Mouse (Mus musculus) G1E (cell line): ENCODE measurements around the gene Tfcp2. TPM values are rescaled to one million over a fixed set of nuclear protein-coding genes. Genes with fewer than 3 reads are reported as not detected.
"Not testable (repeated sequence)": the region's sequence is repeated elsewhere in the genome, so short reads cannot be mapped to it uniquely, and the experiment has no call there.

Experiments
- ATAC-seq: 2 replicates; pipeline ENCODE4 v1.8.0; 2016; ENCODE audit warnings: mild to moderate bottlenecking; ENCODE audit not compliant: insufficient number of reproducible peaks, poor library complexity, low FRiP score, severe bottlenecking; ENCODE audit errors: extremely low read depth
- DNase-seq: peaks from one replicate; pipeline ENCODE4 v3.0.0; 2012; ENCODE audit warnings: low spot score
- H3K27me3 ChIP-seq: 2 replicates; pipeline ENCODE4 v1.6.1; 2012; ENCODE audit warnings: mild to moderate bottlenecking, low read length, inconsistent platforms; ENCODE audit not compliant: insufficient read depth
- H3K36me3 ChIP-seq: replicated peaks from 2 replicates; pipeline ENCODE3; 2012; ENCODE audit warnings: mild to moderate bottlenecking, inconsistent platforms
- H3K4me1 ChIP-seq: 2 replicates; pipeline ENCODE4 v1.6.1; 2012; ENCODE audit warnings: low read depth, low read length, inconsistent platforms, mixed read lengths; ENCODE audit not compliant: insufficient read depth
- H3K4me3 ChIP-seq: 2 replicates; pipeline ENCODE4 v1.5.1; 2012; ENCODE audit warnings: low read depth, mild to moderate bottlenecking, inconsistent platforms, low read length, moderate library complexity, mixed read lengths
- H3K9me3 ChIP-seq: replicated peaks from 2 replicates; pipeline ENCODE4 v1.6.1; 2012; ENCODE audit warnings: inconsistent platforms
- CTCF ChIP-seq: IDR thresholded peaks from 2 replicates; pipeline ENCODE4 v1.5.1; 2012; ENCODE audit warnings: low read depth, low read length, inconsistent platforms, mixed read lengths
- GATA1 ChIP-seq: IDR thresholded peaks from 2 replicates; pipeline ENCODE4 v1.6.1; 2012; ENCODE audit warnings: borderline replicate concordance, low read length, inconsistent platforms, mixed read lengths
- GATA2 ChIP-seq: IDR thresholded peaks from 2 replicates; pipeline ENCODE4 v1.6.1; 2012; ENCODE audit warnings: low read depth, low read length, inconsistent platforms, borderline replicate concordance
- POLR2AphosphoS5 ChIP-seq: IDR thresholded peaks from 2 replicates; pipeline ENCODE4 v1.6.1; 2012; ENCODE audit warnings: low read depth, low read length, inconsistent platforms; ENCODE audit not compliant: insufficient replicate concordance
- TAL1 ChIP-seq: conservative IDR thresholded peaks from 2 replicates; pipeline ENCODE4 v1.6.1; 2012; ENCODE audit warnings: low read depth, low read length, inconsistent platforms, mixed read lengths
- polyA plus RNA-seq: library from polyadenylated mRNA; stranded (reverse); fragments of >175 nt; gene quantifications from 2 replicates; pipeline ENCODE4 v1.2.3, GENCODE M21; 2012
- total RNA-seq, 2 experiments: library from RNA; stranded (forward) in 1 of 2; stranded (reverse) in 1 of 2; fragments of 200-1000 nt in 1 of 2; fragments of >200 nt in 1 of 2; fragmentation: Nextera tagmentation in 1 of 2; gene quantifications; 2 replicates each; pipeline ENCODE4 v1.2.3; 2014 to 2017

Gene Tfcp2
- total and polyA plus RNA-seq, 3 experiments = 3.9 to 16.0 (median 10.9) TPM

DNA sequence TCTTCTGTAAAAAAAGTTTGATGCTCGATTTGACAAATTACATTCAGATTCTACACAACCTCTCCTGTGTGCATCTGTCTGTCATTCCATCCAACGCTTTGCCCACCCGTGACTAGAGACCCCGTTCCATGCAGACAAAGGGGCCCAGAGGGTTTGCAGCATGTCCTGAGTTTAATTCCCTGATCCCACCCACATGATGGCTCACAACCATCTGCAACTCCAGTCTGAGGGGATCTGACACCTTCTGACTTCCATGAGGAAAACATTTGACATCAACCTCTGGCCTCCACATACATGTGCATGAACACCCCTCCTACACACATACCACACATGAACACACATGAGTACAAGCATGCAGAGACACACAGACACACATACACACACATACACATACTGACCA is 10.4 kb downstream of the Tfcp2 start:
- TF ChIP-seq GATA2 = no peak
- no peak for TF ChIP-seq TAL1
- TF ChIP-seq CTCF = no peak
- TF ChIP-seq GATA1 = no peak
- TF ChIP-seq POLR2AphosphoS5 = no peak
- no peak for ATAC-seq
- no peak overlapping the region for H3K4me3 ChIP-seq
- no peaks in the 10 kb centered on the region for H3K4me1 ChIP-seq
- peaks cover 11% of the 10 kb centered on the region for H3K36me3 ChIP-seq
- no peak for DNase-seq
- peaks cover 8% of the 10 kb centered on the region for H3K9me3 ChIP-seq
- H3K27me3 ChIP-seq = no peaks in the 10 kb centered on the region

DNA sequence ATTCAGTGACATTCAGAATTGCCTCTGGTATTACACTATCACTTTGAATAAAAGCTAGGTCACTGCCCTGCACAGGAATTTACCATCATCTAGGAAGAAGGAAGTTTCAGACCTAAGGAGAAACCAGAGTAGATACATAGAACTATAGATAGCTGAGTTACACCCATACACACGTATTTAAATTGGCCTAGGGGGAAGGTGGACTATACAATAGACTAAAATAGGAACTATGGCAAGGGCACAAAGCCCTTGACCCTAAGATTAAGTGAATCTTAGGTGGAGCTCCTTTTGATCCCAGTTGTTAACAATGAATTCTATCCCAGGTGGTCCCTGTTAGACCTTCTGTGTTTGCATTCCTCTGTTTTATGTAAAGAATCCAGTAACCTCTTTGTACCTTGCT is 10.8 kb downstream of the Tfcp2 start:
- ATAC-seq, H3K4me1 ChIP-seq, H3K9me3 ChIP-seq, H3K4me3 ChIP-seq, DNase-seq, H3K27me3 ChIP-seq: not testable (repeated sequence)
- H3K36me3 ChIP-seq = peaks cover 13% of the 10 kb centered on the region

DNA sequence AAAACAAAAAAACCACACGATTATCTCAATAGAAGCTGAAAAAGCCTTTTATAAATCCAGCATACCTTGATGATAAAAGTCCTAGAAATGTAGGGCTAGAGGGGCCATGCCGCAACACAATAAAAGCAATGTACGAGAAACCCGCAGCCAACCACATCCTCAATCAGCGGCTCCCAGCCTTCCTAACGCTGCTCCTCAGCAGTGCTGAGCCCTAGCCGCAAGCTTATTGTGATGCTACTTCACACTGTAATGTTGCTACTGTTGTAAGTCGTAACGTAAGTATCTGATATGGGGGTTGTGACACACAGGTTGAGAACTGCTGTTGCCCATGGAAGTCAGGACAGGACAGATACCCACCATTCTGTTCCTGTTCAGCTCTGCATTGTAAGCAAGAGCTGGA is 12.4 kb downstream of the Tfcp2 start:
- Histone ChIP-seq H3K4me1 (no peaks in the 10 kb centered on the region), H3K9me3 (peaks cover 8% of the 10 kb centered on the region), H3K27me3 (no peaks in the 10 kb centered on the region), H3K36me3 (peaks cover 19% of the 10 kb centered on the region), H3K4me3 (no peak overlapping the region)
- TF ChIP-seq CTCF = no peak
- no peak for TF ChIP-seq TAL1
- TF ChIP-seq GATA2 = no peak
- TF ChIP-seq GATA1 = no peak
- no peak for TF ChIP-seq POLR2AphosphoS5
- ATAC-seq (no peak), DNase-seq (no peak)

DNA sequence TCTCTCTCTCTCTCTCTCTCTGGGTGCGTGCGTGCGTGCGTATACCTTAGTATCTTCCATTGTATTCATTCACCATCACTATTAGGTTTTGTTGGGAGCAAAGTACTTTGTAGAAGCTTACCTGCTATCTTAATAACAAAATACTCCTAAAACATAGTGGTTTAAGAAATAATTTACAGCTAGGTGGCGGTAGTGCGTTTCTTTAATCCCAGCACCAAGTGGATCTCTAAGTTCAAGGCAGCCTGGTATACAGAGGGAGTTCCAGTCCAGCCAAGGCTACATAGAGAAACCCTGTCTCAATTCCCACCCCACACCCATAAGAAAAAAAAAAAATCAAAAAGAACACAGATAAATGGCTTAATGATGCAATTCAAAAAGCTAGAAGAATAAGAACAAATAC is 13.9 kb downstream of the Tfcp2 start:
- peaks cover 26% of the 10 kb centered on the region for H3K36me3 ChIP-seq
- no peak; the same call in 1 of the 2 replicates for ATAC-seq
- H3K27me3 ChIP-seq = no peaks in the 10 kb centered on the region
- H3K9me3 ChIP-seq = peaks cover 4% of the 10 kb centered on the region
- H3K4me3 ChIP-seq = no peak overlapping the region
- TF ChIP-seq GATA1 (no peak), TAL1 (no peak), POLR2AphosphoS5 (no peak)
- H3K4me1 ChIP-seq = no peaks in the 10 kb centered on the region
- no peak for DNase-seq

DNA sequence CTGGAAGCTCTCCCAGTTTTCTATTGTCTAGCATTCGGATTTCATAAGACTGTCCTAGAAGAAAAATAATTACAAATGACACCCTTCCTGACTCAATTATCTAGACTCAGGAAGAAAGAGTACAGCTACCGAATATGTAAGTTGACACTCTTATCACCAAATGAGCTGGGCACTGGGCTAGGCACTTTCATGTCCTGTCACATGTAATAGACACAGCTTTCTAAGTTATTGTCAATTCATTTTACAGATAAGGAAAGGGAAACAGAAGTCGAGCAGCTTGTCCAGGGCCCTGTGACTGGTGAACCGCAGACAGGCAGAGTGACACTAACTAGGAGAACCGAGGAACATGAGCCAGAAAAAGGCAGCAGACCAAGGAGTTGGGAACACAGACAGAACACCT is 23.9 kb downstream of the Tfcp2 start:
- ATAC-seq (no peak), DNase-seq (no peak)
- H3K4me1 ChIP-seq = no peaks in the 10 kb centered on the region
- H3K9me3 ChIP-seq = no peaks in the 10 kb centered on the region
- H3K27me3 ChIP-seq = no peaks in the 10 kb centered on the region
- H3K4me3 ChIP-seq = no peak overlapping the region
- TF ChIP-seq TAL1 (no peak), POLR2AphosphoS5 (no peak), GATA1 (no peak), CTCF (no peak), GATA2 (no peak)
- H3K36me3 ChIP-seq = peaks cover 23% of the 10 kb centered on the region

DNA sequence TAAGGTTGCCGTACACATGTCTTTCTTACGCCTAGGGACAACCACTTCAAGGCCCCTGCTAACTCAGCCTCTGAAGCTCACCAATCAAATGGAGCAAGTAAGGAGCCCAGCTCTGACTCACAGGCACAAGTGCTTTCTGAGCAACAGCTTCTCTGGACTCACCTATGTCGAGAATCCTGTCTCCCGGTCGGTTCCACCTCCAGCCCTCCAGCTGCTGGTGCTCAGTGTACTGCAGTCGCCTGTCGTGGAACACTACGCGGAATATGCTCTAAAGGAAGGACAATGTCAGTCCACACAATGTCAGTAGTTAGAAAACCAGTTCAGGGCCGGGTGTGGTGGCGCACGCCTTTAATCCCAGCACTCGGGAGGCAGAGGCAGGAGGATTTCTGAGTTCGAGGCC is 26.4 kb downstream of the Tfcp2 start:
- Histone ChIP-seq H3K36me3 (peaks cover 26% of the 10 kb centered on the region), H3K4me3 (no peak overlapping the region), H3K9me3 (no peaks in the 10 kb centered on the region), H3K27me3 (no peaks in the 10 kb centered on the region), H3K4me1 (no peaks in the 10 kb centered on the region)
- no peak for TF ChIP-seq TAL1
- no peak for TF ChIP-seq CTCF
- TF ChIP-seq GATA2 = no peak
- no peak for TF ChIP-seq POLR2AphosphoS5
- ATAC-seq = no peak
- no peak for DNase-seq

DNA sequence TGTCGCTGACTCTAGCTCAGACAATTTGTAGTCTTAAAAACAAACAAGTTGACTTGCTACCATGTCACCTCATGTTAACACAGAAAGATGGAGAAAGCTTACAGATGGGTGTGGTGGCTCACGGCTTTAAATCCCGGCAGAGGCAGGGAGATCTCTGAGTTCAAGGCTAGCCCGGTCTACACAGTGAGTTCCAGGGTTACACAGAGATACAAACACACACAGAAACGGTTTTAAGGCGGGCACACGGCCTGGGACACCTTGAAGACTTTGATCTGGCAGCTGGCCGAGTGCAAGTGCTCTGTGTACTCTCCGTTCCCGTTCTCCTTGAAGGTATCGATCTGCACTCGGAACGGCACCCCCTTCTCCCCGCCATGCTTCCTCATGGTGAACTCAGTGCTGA is 31.5 kb downstream of the Tfcp2 start:
- TF ChIP-seq CTCF (no peak), TAL1 (no peak), GATA2 (no peak), GATA1 (no peak), POLR2AphosphoS5 (no peak)
- Histone ChIP-seq H3K4me1 (no peaks in the 10 kb centered on the region; the same call in 1 of the 2 replicates), H3K36me3 (peaks cover 38% of the 10 kb centered on the region), H3K27me3 (no peaks in the 10 kb centered on the region), H3K4me3 (no peak overlapping the region), H3K9me3 (no peaks in the 10 kb centered on the region)
- DNase-seq (no peak), ATAC-seq (no peak)
